Mouse (Mus musculus) bone marrow, adult 2 months (tissue): Measurements from ENCODE around the gene Carmil1.

Experiments used
- CTCF ChIP-seq: fragments of 200-500 bp; IDR thresholded peaks from 2 replicates; pipeline ENCODE4 v1.5.1; 2011; ENCODE audit warnings: low read length, control low read depth; ENCODE audit not compliant: control insufficient read depth, insufficient read depth
- POLR2A ChIP-seq: fragments of 200-500 bp; IDR thresholded peaks from 2 replicates; pipeline ENCODE4 v1.6.1; 2011; ENCODE audit warnings: low read depth, mild to moderate bottlenecking, control low read depth, low read length, borderline replicate concordance; ENCODE audit not compliant: control insufficient read depth

GRCm38 (mm10) chr13:24253989-24254388, 26.6 kb downstream of the Carmil1 start:
- TF ChIP-seq POLR2A (no peak), CTCF (no peak)
